Mouse (Mus musculus) kidney, postnatal 36 days (tissue): ENCODE data around the gene Tmem209.

ENCODE experiments used
- DNase-seq, 2 experiments: peaks; one replicate each; pipeline ENCODE4 v3.0.0; 2021 to 2022; ENCODE audit warnings: mixed read lengths in 2 of 2

Tmem209 gene

DNA sequence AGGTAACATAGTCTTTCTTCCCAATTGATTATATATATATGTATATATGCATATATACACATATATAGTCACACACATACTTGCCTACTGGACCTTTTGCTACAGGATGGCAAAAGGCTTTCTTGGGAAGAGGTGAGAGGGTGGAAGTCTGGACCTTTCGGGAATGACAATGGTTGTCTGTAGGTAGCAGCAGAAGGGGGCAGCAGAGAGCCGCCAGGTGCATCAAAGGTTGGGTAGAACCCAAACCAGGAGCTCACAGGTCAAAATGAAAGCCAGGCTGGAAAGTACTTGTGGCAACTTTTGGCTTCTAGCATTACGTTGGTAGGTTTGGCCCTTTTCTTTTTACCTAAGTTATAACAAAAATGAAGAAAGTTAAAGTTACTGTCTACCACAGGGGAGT is 25.8 kb upstream of the Tmem209 start:
- DNase-seq: peak; percentile 49 to 85

DNA sequence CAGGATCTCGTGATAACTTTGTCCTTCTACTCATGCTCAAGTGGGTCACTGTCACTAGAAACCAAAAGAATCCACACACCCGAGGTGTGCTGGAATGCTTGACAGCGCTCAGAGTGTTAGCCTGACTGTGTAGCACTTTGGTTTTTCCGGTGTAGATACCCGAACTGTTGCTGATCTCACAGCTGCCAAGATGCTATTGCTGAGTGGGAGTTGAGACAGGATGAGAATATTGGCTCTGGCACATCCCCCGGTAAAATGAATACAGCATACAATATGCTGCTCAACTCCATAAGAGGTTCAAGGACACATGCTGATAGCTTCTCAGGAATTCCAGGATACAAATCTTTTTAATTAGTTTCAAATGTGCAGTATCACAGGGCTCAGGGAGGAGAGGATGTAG is 19.2 kb upstream of the Tmem209 start:
- DNase-seq: no peak

DNA sequence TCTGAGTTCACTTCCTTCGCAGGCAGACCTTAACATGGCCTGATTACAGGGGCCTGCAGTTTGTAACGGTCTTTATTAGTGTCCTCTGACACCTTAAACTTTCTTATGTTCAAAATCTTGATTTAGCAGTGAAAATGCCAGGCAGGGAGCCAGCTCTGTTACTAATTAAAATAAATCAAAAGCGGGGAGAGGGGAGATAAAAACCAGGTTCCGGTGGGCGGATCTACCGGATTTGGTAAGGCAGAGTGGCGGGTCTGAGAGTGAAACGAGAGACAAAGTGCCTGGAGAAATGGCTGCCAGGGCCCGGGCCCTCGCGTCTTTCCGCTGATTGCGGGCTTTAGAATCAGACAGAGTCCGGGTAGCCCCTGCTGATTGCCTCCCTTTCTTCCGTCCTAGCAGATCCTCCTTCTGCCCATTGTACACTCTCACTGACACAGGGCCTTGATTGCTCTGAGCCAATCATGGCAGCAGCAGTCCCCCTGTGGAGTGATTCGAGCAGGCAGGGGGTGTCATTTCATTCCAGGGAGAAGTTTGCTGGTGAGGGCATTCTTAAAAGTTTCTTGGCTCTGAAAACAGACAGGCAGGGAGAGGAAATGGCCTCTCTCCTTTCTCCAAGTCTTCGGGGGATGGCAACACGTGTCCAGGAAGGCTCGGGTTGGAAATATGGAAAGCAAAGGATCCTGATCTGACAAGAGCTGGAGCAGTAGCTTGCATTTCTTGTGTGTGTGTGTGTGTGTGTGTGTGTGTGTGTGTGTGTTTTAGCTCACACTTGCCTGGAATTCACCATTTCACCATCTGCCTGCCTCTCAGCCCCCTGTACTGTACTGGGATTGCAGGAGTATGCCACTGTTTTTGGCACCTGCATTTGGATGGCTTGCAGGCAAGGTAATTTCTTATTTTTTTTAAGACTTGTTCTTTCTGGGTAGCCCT is 17.3 kb upstream of the Tmem209 start:
- DNase-seq: peak; percentile 37 to 72

DNA sequence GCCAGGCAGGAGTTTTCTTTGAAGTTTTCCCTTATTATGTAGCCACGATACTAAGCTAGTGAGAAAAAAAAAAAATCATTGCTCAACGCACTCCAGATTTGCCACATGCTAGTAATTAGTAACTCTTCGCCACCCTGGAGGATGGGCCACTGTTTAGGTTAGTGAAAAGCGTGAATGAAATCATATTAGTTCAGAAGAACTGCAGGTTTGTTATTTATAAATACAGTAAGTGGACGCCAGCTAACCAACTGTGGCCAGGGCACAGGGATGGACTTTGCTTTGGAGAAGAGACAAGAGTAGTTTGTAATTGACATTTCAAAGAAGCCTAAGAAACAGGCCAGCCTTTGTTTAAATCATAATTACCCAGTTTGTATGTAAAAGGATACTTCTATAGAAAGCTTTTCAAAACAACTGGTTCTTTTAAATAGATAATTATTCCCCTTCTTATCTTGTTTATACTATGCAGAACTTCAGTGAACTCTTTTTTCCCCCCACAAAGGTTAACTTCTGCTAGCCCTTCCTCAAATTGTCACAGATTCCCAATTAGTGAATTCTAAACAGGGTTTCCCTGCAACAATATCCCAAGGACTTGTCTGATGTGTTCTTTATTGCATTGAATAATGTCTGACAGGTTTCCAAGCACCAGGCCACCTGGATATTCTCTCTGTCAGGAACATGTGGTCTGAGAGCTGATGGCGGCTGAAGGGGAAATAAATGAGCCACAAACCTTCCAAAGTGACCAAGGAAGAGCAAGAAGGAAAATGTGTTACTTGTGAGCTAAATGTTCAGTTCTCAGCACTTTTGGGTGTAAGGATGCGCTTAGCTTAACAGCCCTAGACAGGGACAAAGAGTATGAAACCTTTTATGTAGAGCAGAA is 16.1 kb upstream of the Tmem209 start:
- DNase-seq: peak; percentile 33 to 40

DNA sequence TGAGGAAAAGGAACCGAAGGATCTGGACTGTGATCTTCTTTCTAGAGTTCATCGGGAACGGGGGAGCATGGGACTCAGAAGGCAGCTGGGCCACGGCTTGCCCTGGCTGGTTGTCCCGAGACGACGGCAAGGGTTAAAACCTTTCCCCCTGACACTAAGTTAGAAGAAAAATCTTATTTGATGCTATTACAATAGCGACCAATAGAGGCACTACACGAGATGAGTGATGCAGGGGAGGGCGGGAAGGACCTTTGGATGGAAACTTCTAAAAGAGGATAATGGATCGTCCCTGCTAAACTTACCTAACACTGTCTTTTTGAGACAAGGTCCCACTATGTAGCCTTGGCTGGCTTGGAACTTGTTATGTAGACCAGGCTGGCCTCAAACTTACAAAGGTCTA is 10.8 kb upstream of the Tmem209 start:
- no peak for DNase-seq

DNA sequence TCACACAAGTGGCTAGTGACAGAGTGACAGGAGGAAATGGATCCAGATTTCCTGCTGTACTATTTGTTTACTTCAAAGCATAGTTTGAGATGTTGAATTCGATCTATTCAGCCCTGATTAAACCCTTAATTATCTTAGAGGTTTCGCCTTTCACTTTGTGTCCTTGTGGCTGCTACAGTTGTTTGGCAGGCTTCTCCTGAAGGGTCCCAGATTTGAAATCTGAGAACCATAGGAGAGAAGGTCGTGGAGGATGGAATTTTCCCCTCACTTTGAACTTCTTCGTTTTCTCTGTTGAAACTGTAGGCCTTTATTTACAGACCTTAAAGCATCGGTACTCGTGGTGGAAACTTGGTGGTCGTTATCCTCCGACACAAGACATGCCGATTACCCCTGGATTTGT is 4.7 kb upstream of the Tmem209 start:
- DNase-seq: no peak

DNA sequence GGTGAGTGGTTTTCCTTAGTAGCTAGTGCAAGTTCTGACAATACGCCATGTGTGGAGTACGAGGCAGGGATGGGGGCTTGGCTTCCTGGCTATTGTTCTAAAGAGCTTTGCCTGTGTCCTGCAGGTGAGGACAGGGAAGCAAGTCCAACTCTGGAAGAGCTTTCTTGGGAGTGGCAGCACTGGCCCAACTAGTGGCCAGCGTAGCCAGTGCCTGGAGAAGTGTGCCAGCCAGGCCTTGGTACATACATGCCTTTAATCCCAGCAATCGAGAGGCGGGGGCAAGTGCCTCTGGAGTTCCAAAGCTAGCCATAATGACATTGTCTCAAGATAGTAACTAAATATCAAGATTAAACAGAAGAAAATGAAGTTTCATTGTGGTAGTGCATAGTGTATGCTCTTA is 708 bp upstream of the Tmem209 start:
- peak in 1 of 2 experiments; percentile 4 for DNase-seq

DNA sequence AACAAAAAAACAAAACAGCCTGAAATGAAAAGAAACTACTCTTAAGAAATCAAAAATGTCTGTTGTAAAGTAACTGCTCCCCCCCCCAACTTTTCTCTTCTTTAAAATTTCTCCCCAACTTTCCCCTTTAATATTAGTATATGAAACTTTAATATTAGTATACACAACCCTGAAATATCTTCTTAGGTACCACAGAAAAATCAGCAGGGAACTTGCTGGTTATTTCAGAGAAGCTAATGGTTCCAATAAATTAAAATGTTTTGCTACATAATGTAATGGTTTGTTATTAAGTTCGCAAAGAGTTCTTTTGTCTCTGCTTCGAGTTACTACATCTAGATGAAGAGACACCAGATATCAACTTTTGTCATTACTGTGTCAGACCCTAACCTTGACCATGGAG is 759 bp downstream of the Tmem209 start:
- DNase-seq: no peak

DNA sequence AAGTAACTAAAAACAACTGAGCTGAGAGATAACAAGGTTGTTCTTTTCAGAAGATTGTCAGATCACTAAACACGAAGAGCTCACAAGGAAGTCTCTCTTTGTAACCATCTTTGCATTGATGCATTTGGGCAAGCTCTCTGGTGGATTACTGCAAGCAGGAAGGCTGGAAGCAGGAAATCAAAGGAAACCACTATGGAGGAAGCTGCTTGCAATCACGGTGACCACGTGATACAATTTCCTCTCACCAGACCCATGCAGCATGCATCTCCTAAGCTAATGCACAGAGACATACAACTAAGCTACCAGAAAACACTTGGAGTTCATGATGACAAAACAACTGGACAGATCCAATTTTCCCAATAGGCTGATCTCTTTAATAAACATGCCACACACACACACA is 10.5 kb downstream of the Tmem209 start:
- DNase-seq: no peak

DNA sequence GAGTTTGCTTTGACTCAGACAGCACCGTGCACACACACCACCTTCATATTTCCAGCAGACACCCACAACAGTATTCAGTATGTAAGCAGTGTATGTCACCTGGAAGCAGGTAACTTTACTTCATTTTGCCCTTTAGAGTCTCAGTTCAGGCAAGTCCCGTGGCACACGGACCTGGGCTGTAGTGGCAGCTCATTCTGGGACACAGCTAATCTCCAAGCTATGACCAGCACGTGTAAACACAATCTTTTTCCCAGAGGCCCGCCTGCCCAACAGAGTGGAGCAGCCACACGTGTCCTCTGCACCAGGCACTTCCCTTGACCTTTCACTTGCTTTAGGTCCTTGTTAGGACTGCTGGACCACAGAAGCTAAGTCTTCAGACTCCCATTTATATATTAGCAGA is 23.1 kb downstream of the Tmem209 start:
- no peak for DNase-seq

DNA sequence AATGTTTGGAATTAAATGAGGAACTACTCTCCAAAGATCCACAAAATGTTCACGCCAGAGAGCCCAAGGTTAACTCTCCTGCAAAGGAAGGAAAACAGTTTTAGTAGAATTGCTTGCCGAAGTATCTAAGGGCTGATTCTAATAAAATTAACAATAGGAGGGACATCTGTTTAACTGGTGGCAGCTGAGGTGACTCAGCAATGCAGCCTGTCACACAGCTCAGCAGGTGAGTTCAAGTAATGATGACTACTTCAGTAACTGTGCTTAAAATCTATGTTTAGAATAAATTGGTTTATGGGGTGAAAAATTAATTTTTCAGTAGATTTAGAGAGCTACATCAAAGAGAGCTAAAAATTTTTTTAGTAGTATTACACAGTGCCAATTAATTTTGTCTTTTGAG is 26.7 kb downstream of the Tmem209 start:
- DNase-seq: no peak

DNA sequence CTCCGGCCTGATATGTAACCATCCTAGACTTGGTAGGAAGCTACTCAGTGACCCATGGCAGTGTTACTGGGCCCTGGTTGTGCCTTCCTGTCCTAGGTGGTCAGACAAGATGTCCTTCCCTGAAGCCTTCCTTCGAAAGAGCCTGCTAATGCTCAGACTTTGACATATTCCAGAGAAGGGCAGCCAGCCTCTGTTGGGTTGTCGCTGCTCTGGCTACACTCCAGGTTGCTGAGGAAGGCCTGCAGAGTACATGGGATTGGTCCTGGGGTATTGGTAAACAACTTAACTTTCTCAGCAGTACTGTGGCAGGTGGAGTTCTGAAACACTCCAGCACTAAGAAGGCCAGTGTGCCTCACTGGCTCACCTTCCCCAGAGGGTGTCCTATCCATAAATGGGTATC is 30.2 kb downstream of the Tmem209 start:
- DNase-seq: no peak

DNA sequence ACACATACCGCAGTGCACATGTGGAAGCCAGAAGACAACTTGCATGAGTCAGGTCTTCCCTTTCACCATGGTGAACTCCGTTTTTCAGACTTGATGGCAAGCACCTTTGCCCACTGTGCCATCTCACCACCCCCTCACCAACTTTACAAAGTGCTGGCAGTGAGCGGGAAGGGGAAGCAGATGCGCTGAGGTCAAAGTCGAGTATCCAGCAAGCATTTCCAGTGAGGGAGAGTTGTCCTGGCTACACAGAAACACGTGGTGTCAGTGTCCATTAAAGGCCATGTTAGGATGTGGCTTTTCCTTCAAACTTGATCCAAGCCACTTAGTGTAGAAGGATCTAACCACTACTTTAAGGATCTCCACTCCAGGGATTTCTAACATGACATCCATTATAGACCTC is 31.8 kb downstream of the Tmem209 start:
- DNase-seq: no peak

DNA sequence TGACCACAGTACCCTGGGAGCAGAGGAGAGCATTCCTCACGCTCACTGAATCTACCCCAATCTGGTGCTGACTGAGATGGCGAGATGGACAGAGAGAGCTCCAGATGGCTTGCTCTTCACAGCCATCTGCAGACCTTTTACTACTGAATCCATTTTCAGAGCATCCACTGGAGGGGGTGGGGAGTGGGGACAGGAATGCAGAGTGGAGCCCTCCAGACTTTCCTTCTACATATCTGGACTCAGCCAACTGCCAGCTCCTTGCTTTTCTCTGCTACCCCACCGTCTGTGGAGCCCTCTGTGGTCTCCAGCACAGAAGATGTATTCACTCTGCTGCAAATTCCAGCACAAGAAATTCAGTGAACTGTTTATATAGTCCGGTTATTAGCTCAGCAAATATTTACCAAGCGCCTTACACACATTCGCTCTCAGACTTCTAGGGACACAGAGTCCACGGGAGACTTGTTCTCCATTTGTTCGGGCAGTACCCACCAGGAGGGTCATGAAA is 32.3 kb downstream of the Tmem209 start:
- no peak for DNase-seq

DNA sequence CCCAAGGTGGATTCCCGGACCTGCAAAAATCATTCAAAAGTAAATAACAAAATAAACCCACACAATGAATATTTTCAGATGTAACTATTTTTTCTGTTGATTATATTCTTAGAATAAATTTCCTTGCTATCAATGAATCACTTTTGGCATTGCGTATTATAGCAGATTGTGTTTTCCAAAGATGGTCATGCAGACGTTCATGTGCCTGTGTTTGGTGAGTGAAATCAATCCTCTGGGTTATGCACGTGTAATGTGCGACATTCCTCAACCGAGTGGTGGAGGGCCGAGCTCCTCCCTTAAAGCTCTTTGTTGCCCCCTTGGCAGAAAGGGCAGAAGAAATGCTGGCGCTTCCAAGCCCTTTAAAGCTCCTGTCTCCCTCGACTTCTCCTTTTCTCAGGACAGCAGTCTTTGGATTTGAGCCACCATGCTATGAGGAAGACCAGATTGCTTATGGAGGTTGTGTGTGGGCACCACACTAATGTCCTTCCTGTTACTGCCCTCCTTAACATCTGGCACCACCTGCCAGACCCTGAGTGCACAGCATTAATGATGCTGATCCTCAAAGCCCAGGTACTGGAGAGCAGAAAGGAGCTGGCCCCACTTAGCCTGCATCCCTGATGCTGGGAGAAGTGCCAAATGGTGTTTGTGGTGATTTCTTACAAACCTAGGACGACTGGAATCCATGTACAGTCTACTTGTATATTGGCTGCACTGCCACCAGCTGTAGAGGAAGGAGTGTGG is 33.4 kb downstream of the Tmem209 start:
- no peak for DNase-seq

DNA sequence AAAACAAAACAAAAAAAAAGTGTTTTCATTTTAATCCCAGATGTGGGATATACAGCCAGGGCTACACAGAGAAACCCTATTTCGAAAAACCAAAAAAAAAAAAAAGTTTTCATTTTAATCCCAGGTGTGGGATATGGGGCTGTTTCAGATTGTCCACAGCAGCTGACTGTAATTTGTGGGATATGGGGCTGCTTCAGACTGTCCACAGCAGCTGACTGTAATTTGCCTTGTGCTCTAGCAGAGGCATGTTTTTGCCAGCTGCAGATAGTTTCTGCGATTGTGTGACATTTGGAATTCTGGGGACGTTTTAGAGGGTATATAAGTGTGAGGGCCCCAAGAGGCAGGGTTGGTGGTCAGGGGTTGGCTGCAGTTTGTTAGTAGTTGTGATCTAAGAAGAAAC is 37.9 kb downstream of the Tmem209 start:
- DNase-seq: no peak

DNA sequence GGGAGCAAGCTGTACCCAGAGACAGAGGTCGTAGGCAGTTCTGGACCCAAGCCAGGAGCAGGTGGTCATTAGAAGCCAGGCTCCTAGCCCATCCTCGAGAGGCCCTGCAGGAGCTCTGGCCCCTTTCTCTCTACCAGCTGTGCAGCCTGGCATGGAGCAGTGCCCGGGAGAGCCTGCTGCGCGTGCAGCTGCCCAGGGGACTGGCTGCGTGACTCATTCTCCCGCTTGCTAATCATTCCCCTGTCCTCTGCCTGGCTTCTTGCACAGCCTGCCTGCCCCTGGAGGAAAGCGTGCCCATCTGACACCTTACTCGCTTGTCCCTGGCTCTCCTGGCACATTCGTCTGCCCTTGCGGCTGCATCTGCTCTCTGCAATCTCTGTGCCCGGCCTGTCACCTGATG is 40.2 kb downstream of the Tmem209 start:
- no peak for DNase-seq

DNA sequence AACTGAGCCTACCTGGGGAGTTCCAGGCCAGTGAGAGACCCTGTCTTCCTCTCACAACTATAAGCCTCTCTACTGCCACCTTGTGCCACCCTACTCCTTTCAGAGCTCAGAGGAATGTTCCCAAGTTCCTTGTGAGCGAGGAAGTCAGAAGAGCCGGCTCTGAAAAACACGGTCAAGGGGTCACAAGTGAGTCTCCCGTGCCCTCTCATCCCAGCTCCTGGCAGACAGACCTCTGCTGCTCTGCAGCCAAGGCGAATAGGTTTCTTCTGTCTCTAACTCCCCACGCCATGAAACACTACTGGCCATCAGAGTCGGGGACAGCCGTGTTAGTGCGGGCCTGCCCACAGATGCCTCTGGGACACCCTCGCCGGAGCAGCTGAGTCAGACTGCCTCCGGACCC is 40.9 kb downstream of the Tmem209 start:
- DNase-seq: peak; percentile 54 to 81

DNA sequence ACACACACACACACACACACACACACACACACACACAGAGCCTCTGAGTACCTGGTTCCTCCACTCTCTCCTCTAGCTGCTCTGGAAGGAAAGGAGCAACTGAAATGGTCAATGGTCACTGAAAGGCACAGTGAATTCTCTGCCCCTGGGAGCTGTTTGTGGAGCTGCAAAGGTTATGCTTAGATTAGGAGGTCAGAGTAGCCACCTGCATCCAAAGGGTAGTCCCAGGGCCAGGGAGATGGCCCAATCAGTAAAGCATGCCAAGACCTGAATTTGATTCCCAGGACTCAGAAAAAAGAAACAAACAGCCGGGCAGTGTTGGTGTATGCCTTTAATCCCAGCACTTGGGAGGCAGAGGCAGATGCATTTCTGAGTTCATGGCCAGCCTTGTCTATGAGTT is 41.5 kb downstream of the Tmem209 start:
- no peak for DNase-seq

DNA sequence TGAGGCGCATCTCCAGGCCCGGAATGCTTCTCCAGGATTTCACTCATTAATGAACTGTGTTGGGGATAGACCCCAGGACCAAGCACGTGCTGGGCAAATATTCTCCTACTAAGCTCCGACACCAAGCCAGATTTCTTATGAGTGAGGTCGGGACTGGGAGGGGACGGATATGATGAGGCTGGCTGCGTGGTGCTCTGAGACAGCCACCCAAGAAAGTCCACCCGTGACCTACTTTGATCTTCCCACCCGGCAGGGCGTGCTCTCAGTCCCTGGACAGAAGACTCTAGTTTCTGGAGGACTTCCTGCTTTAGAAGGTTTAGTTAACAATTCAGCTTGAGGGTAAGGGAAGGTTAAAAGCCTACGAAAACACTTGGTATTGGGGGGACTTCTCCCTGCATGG is 44.0 kb downstream of the Tmem209 start:
- DNase-seq: peak in 1 of 2 experiments; percentile 16

DNA sequence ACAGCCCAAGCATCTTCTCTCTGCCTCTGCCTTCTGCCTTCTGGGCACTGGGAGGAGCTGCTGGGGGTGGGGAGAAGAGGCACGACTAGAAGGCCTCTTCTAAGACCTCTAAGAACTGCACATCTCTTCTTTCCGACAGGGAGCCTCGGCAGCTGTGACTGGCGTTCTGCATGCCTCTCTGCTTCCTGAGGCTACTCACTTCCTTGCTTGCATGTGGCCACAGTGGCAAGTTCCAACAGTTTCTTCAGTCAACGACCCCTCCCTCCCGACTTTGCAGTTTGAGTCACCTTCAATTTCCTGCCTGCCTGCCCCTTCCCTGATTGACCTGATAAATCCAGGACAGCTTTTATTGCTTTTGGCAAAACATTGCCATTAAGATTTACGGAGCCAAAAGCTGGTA is 46.8 kb downstream of the Tmem209 start:
- DNase-seq: no peak

DNA sequence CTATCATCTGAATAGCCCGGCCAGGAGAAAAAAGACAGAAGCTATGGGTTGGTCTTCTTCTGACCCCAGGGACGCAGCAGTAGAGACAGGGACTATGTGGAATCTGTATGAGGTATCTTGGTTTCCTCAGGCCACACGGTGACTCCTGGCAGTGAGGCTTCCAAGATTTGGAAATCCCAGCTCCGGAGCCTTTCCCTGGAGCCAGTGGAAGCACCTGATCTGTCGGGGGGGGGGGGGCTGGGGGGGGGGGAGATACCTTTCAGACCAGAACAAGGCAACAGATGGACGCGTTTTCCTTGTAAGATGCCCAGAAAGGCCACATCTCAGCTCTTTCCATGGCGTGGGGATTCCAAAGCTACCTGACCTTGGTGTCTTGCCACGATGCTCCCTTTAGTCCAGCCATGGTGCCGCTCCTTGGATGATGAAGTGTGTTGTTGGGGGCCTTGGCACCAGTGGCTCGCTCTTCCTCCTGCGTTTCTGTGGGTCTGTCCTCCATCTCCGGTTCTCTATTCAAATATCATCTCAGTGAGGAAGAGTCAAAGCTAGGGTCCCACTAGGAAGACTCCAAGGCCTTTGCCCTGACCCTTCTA is 47.7 kb downstream of the Tmem209 start:
- no peak for DNase-seq
